In genomic region chr15:100391066-100391465, GRCm38 (mm10) we compare ENCODE assay signal across 39 mouse cellular contexts. TPM values are rescaled to one million over a fixed set of nuclear protein-coding genes. Genes with fewer than 3 reads are reported as not detected.
DNase-seq lines count a peak whose midpoint lies in the region; ATAC-seq and TF ChIP-seq lines count a peak whose summit lies in the region.
"Had no signal": no experiment of that assay in that cellular context is flagged by ENCODE, and none has a peak within 500 bp of the region (broad histone marks: within the 10 kb centered on the region; RNA-seq: fewer than 3 reads in every experiment).

No protein-coding gene starts in this region.

- no peak overlapping the region for H3K4me3 ChIP-seq in kidney, embryonic 15.5 days (replicated peaks)
- no peak overlapping the region for H3K4me3 ChIP-seq in liver, embryonic 14.5 days (ENCODE audit: insufficient read depth in 1 of 2, low read depth in 2 of 2, low read length in 2 of 2)
- H3K4me3 ChIP-seq: embryonic facial prominence, embryonic 10.5 days; embryonic facial prominence, embryonic 15.5 days; heart, embryonic 15.5 days; hindbrain, embryonic 12.5 days; intestine, embryonic 15.5 days; limb, embryonic 10.5 days; limb, embryonic 15.5 days; neural tube, embryonic 15.5 days had no signal

- WGBS in kidney, embryonic 15.5 days, result 45% methylated on average over 7 of the region's 7 CpGs
- WGBS in liver, embryonic 14.5 days (ENCODE audit: insufficient replicate concordance), result 24% methylated on average over 7 of the region's 7 CpGs

- no peak for TF ChIP-seq CTCF in liver, embryonic 14.5 days (IDR thresholded peaks at IDR 0.05; ENCODE audit: low read depth)

- DNase-seq in kidney, adult 9 months, result no peak
- no peak for DNase-seq in liver, embryonic 14.5 days (ENCODE audit: low read depth in 3 of 3, low spot score in 3 of 3)
- no peak for DNase-seq in spleen, postnatal 36 days (ENCODE audit: low spot score in 2 of 2)
- no peak for DNase-seq in adrenal gland, adult 2 months
- DNase-seq: adrenal gland, postnatal 10 days; B cell, adult 2 months; cerebellum, adult 8-10 months; cerebellum, postnatal 25 days; gastrocnemius, postnatal 36 days; heart, adult 18-20 months; kidney, adult 2 months; kidney, postnatal 10 days; layer of hippocampus, postnatal 36 days; lung, postnatal 4 days; midbrain, embryonic 14.5 days; retina, postnatal 1 day; right cerebral cortex, postnatal 14 days; thymus, postnatal 4 days had no signal

- H3K4me2 ChIP-seq in kidney, embryonic 15.5 days, result no peak overlapping the region
- peak overlapping the region; percentile 45 for H3K4me2 ChIP-seq in liver, embryonic 14.5 days (ENCODE audit: low read depth)
- H3K4me2 ChIP-seq: embryonic facial prominence, embryonic 15.5 days; heart, embryonic 15.5 days; hindbrain, embryonic 12.5 days; intestine, embryonic 15.5 days; limb, embryonic 15.5 days; neural tube, embryonic 15.5 days had no signal

- no peaks in the 10 kb centered on the region for H3K9me3 ChIP-seq in kidney, embryonic 15.5 days (replicated peaks)
- H3K9me3 ChIP-seq in liver, embryonic 14.5 days (ENCODE audit: control insufficient read depth, low read length), result no peaks in the 10 kb centered on the region
- H3K9me3 ChIP-seq: embryonic facial prominence, embryonic 10.5 days; embryonic facial prominence, embryonic 15.5 days; heart, embryonic 15.5 days; hindbrain, embryonic 12.5 days; intestine, embryonic 15.5 days; limb, embryonic 10.5 days; limb, embryonic 15.5 days; neural tube, embryonic 15.5 days had no signal

- ATAC-seq in kidney, embryonic 15.5 days (replicated peaks; ENCODE audit: low FRiP score), result 0 out of 2 replicates have a peak, but pooled peaks have one; percentile 18
- peak; percentile 47; the same call in 1 of the 2 replicates for ATAC-seq in erythroid progenitor cell, adult 5-6 weeks (replicated peaks; ENCODE audit: low FRiP score, poor library complexity, severe bottlenecking)
- peak; percentile 48 for ATAC-seq in liver, embryonic 14.5 days (ENCODE audit: insufficient read depth)
- ATAC-seq in megakaryocyte-erythroid progenitor cell, adult 5-6 weeks (replicated peaks; ENCODE audit: low FRiP score, low TSS enrichment, poor library complexity, severe bottlenecking), result peak; percentile 16
- ATAC-seq: activated CD4-positive, CD25-positive, alpha-beta regulatory T cell, adult 4 months; forebrain, embryonic 14.5 days; hindbrain, postnatal 0 days; intestine, embryonic 15.5 days had no signal

- H3K4me1 ChIP-seq in kidney, embryonic 15.5 days, result peaks cover 24% of the 10 kb centered on the region
- peaks cover 26 to 37% of the 10 kb centered on the region in 2 experiments for H3K4me1 ChIP-seq in liver, embryonic 14.5 days (replicated peaks; ENCODE audit: control insufficient read depth in 2 of 2, insufficient read depth in 2 of 2, low read length in 1 of 2)
- H3K4me1 ChIP-seq: embryonic facial prominence, embryonic 15.5 days; intestine, embryonic 15.5 days; limb, embryonic 15.5 days; neural tube, embryonic 15.5 days had no signal

- H3K27ac ChIP-seq in kidney, embryonic 15.5 days, result 0 out of 2 replicates have a peak overlapping the region, but pooled peaks have one; percentile 15
- H3K27ac ChIP-seq in liver, embryonic 14.5 days, result peak overlapping the region; percentile 57
- H3K27ac ChIP-seq: embryonic facial prominence, embryonic 10.5 days; embryonic facial prominence, embryonic 15.5 days; heart, embryonic 15.5 days; hindbrain, embryonic 12.5 days; hindbrain, postnatal 0 days; intestine, embryonic 15.5 days; limb, embryonic 10.5 days; limb, embryonic 15.5 days; neural tube, embryonic 15.5 days had no signal

- H3K27me3 ChIP-seq in kidney, embryonic 15.5 days, result no peaks in the 10 kb centered on the region
- no peaks in the 10 kb centered on the region for H3K27me3 ChIP-seq in liver, embryonic 14.5 days (ENCODE audit: control insufficient read depth, insufficient read depth, low read length)
- H3K27me3 ChIP-seq: embryonic facial prominence, embryonic 15.5 days; heart, embryonic 15.5 days; hindbrain, embryonic 12.5 days; intestine, embryonic 15.5 days; limb, embryonic 15.5 days; neural tube, embryonic 15.5 days had no signal

- TF ChIP-seq EP300 in liver, embryonic 14.5 days (IDR thresholded peaks at IDR 0.05; ENCODE audit: low read depth), result 0 out of 2 replicates have a peak, but pooled peaks have one; percentile 51

- peaks cover 33% of the 10 kb centered on the region for H3K36me3 ChIP-seq in kidney, embryonic 15.5 days
- peaks cover 33% of the 10 kb centered on the region for H3K36me3 ChIP-seq in liver, embryonic 14.5 days (replicated peaks; ENCODE audit: control insufficient read depth, insufficient read depth, low read depth)

- no peak overlapping the region for H3K9ac ChIP-seq in kidney, embryonic 15.5 days
- peak overlapping the region; percentile 4; the same call in 1 of the 2 replicates for H3K9ac ChIP-seq in liver, embryonic 14.5 days (replicated peaks)
- H3K9ac ChIP-seq: embryonic facial prominence, embryonic 15.5 days; heart, embryonic 15.5 days; hindbrain, embryonic 12.5 days; intestine, embryonic 15.5 days; limb, embryonic 15.5 days; neural tube, embryonic 15.5 days had no signal

RNA-seq across cellular contexts. Expression of gene Higd1c, which starts 26.7 kb away (rescaled TPM):
- polyA plus RNA-seq in kidney, embryonic 15.5 days (2015; fragmentation: Nextera tagmentation; extraction: Ambion mirVana), result 0.64 and 1.7 TPM in 2 replicates
- total RNA-seq in erythroid progenitor cell, adult 5-6 weeks (2015; ENCODE audit: low replicate concordance), result not detected in 2 replicates
- not detected in 2 replicates for total RNA-seq in erythroid progenitor cell, adult 5-6 weeks (2017; ENCODE audit: low replicate concordance)
- not detected in 2 replicates for polyA plus RNA-seq in liver, embryonic 14.5 days (2012; rRNA removed)
- polyA plus RNA-seq in liver, embryonic 14.5 days (2014; fragmentation: Nextera tagmentation; extraction: Ambion mirVana), result not detected in 2 replicates
- not detected in 2 replicates for total RNA-seq in megakaryocyte-erythroid progenitor cell, adult 5-6 weeks (2014; fragmentation: Nextera tagmentation)
- not detected in 2 replicates for total RNA-seq in megakaryocyte-erythroid progenitor cell, adult 5-6 weeks (2017)
- under 1 TPM in 1 of 2 experiments, not detected in 1; 0.69 TPM for total RNA-seq in adrenal gland, adult 2 months (2021)
- 0.28 TPM in 1 of 2 replicates, not detected in the other for polyA plus RNA-seq in adrenal gland, adult 2 months (2012; rRNA removed)
- total RNA-seq: gastrocnemius, postnatal 36 days; heart, adult 18-20 months; heart, postnatal 25 days; hindbrain, postnatal 0 days; layer of hippocampus, postnatal 36 days; left cerebral cortex, postnatal 10 days; monocyte, adult 5-6 weeks had no signal
- polyA plus RNA-seq: activated CD4-positive, CD25-positive, alpha-beta regulatory T cell, adult 4 months; brain, embryonic 14.5 days; embryonic facial prominence, embryonic 10.5 days; embryonic facial prominence, embryonic 15.5 days; forebrain, embryonic 14.5 days; heart, embryonic 15.5 days; hindbrain, embryonic 12.5 days; hindbrain, postnatal 0 days; large intestine, adult 2 months; limb, embryonic 10.5 days; limb, embryonic 15.5 days; lung, embryonic 16.5 days; midbrain, embryonic 14.5 days; neural tube, embryonic 15.5 days; thymus, postnatal 0 days had no signal

RNA-seq across cellular contexts. Expression of gene Gm5475, which starts 30.9 kb away (rescaled TPM):
- polyA plus RNA-seq in kidney, embryonic 15.5 days (2015; fragmentation: Nextera tagmentation; extraction: Ambion mirVana), result 0.15 and 0.25 TPM in 2 replicates
- total RNA-seq in erythroid progenitor cell, adult 5-6 weeks (2015; ENCODE audit: low replicate concordance), result not detected in 2 replicates
- 0.51 TPM in 1 of 2 replicates, not detected in the other for total RNA-seq in erythroid progenitor cell, adult 5-6 weeks (2017; ENCODE audit: low replicate concordance)
- 0.01 TPM in 1 of 2 replicates, not detected in the other for polyA plus RNA-seq in liver, embryonic 14.5 days (2012; rRNA removed)
- 0.05 TPM in 1 of 2 replicates, not detected in the other for polyA plus RNA-seq in liver, embryonic 14.5 days (2014; fragmentation: Nextera tagmentation; extraction: Ambion mirVana)
- not detected in 2 replicates for total RNA-seq in megakaryocyte-erythroid progenitor cell, adult 5-6 weeks (2014; fragmentation: Nextera tagmentation)
- total RNA-seq in megakaryocyte-erythroid progenitor cell, adult 5-6 weeks (2017), result not detected in 2 replicates
- total RNA-seq in adrenal gland, adult 2 months (2021), result not detected
- 0.06 and 0.19 TPM in 2 replicates for polyA plus RNA-seq in adrenal gland, adult 2 months (2012; rRNA removed)
- total RNA-seq: gastrocnemius, postnatal 36 days; heart, adult 18-20 months; heart, postnatal 25 days; hindbrain, postnatal 0 days; layer of hippocampus, postnatal 36 days; monocyte, adult 5-6 weeks had no signal
- polyA plus RNA-seq: embryonic facial prominence, embryonic 10.5 days; forebrain, embryonic 14.5 days; heart, embryonic 15.5 days; hindbrain, embryonic 12.5 days; midbrain, embryonic 14.5 days had no signal

RNA-seq across cellular contexts. Expression of gene Slc11a2, which starts 33.8 kb away (rescaled TPM):
- polyA plus RNA-seq in kidney, embryonic 15.5 days (2015; fragmentation: Nextera tagmentation; extraction: Ambion mirVana), result 26.8 and 28.2 TPM in 2 replicates
- total RNA-seq in erythroid progenitor cell, adult 5-6 weeks (2015; ENCODE audit: low replicate concordance), result 119 and 142 TPM in 2 replicates
- 109 and 145 TPM in 2 replicates for total RNA-seq in erythroid progenitor cell, adult 5-6 weeks (2017; ENCODE audit: low replicate concordance)
- 38.4 and 40.8 TPM in 2 replicates for polyA plus RNA-seq in liver, embryonic 14.5 days (2012; rRNA removed)
- 37.7 and 38.4 TPM in 2 replicates for polyA plus RNA-seq in liver, embryonic 14.5 days (2014; fragmentation: Nextera tagmentation; extraction: Ambion mirVana)
- 67.0 and 82.9 TPM in 2 replicates for total RNA-seq in megakaryocyte-erythroid progenitor cell, adult 5-6 weeks (2014; fragmentation: Nextera tagmentation)
- 29.2 and 32.5 TPM in 2 replicates for total RNA-seq in megakaryocyte-erythroid progenitor cell, adult 5-6 weeks (2017)
- 100 to 1,000 TPM; 116 to 132 TPM for total RNA-seq in adrenal gland, adult 2 months (2021)
- 55.2 and 65.0 TPM in 2 replicates for polyA plus RNA-seq in adrenal gland, adult 2 months (2012; rRNA removed)

RNA-seq across cellular contexts. Expression of gene Mettl7a2, which starts 38.1 kb away (rescaled TPM):
- polyA plus RNA-seq in kidney, embryonic 15.5 days (2015; fragmentation: Nextera tagmentation; extraction: Ambion mirVana), result 0.26 TPM in 1 of 2 replicates, not detected in the other
- not detected in 2 replicates for total RNA-seq in erythroid progenitor cell, adult 5-6 weeks (2015; ENCODE audit: low replicate concordance)
- not detected in 2 replicates for total RNA-seq in erythroid progenitor cell, adult 5-6 weeks (2017; ENCODE audit: low replicate concordance)
- not detected in 2 replicates for polyA plus RNA-seq in liver, embryonic 14.5 days (2012; rRNA removed)
- 0.11 TPM in 1 of 2 replicates, not detected in the other for polyA plus RNA-seq in liver, embryonic 14.5 days (2014; fragmentation: Nextera tagmentation; extraction: Ambion mirVana)
- not detected in 2 replicates for total RNA-seq in megakaryocyte-erythroid progenitor cell, adult 5-6 weeks (2014; fragmentation: Nextera tagmentation)
- total RNA-seq in megakaryocyte-erythroid progenitor cell, adult 5-6 weeks (2017), result not detected in 2 replicates
- 1 to 10 TPM in 1 of 2 experiments, under 1 TPM in 1; 0.78 to 3.6 TPM for total RNA-seq in adrenal gland, adult 2 months (2021)
- polyA plus RNA-seq in adrenal gland, adult 2 months (2012; rRNA removed), result not detected in 2 replicates
- total RNA-seq: hindbrain, postnatal 0 days; monocyte, adult 5-6 weeks had no signal
- polyA plus RNA-seq: activated CD4-positive, CD25-positive, alpha-beta regulatory T cell, adult 4 months; brain, embryonic 14.5 days; embryonic facial prominence, embryonic 10.5 days; embryonic facial prominence, embryonic 15.5 days; forebrain, embryonic 14.5 days; heart, embryonic 15.5 days; hindbrain, embryonic 12.5 days; hindbrain, postnatal 0 days; intestine, embryonic 15.5 days; large intestine, adult 2 months; limb, embryonic 10.5 days; limb, embryonic 15.5 days; lung, embryonic 16.5 days; midbrain, embryonic 14.5 days; neural tube, embryonic 15.5 days; thymus, postnatal 0 days had no signal

RNA-seq across cellular contexts. Expression of gene Methig1, which starts 38.1 kb away (rescaled TPM):
- 0.94 and 1.5 TPM in 2 replicates for polyA plus RNA-seq in kidney, embryonic 15.5 days (2015; fragmentation: Nextera tagmentation; extraction: Ambion mirVana)
- not detected in 2 replicates for total RNA-seq in erythroid progenitor cell, adult 5-6 weeks (2015; ENCODE audit: low replicate concordance)
- total RNA-seq in erythroid progenitor cell, adult 5-6 weeks (2017; ENCODE audit: low replicate concordance), result 0.91 TPM in 1 of 2 replicates, not detected in the other
- polyA plus RNA-seq in liver, embryonic 14.5 days (2012; rRNA removed), result 0.04 TPM in 1 of 2 replicates, not detected in the other
- polyA plus RNA-seq in liver, embryonic 14.5 days (2014; fragmentation: Nextera tagmentation; extraction: Ambion mirVana), result 0.09 TPM in 1 of 2 replicates, not detected in the other
- total RNA-seq in megakaryocyte-erythroid progenitor cell, adult 5-6 weeks (2014; fragmentation: Nextera tagmentation), result not detected in 2 replicates
- total RNA-seq in megakaryocyte-erythroid progenitor cell, adult 5-6 weeks (2017), result not detected in 2 replicates
- under 1 TPM; 0.45 to 0.52 TPM for total RNA-seq in adrenal gland, adult 2 months (2021)
- polyA plus RNA-seq in adrenal gland, adult 2 months (2012; rRNA removed), result 0.16 TPM in 1 of 2 replicates, not detected in the other
- total RNA-seq: gastrocnemius, postnatal 36 days; heart, adult 18-20 months; heart, postnatal 25 days; layer of hippocampus, postnatal 36 days; left cerebral cortex, postnatal 10 days; monocyte, adult 5-6 weeks had no signal
- polyA plus RNA-seq: activated CD4-positive, CD25-positive, alpha-beta regulatory T cell, adult 4 months; brain, embryonic 14.5 days; embryonic facial prominence, embryonic 10.5 days; embryonic facial prominence, embryonic 15.5 days; forebrain, embryonic 14.5 days; heart, embryonic 15.5 days; hindbrain, embryonic 12.5 days; hindbrain, postnatal 0 days; large intestine, adult 2 months; limb, embryonic 15.5 days; midbrain, embryonic 14.5 days had no signal
